Mouse (Mus musculus): ENCODE measurements around the gene Chdh.

Gene Chdh

DNA sequence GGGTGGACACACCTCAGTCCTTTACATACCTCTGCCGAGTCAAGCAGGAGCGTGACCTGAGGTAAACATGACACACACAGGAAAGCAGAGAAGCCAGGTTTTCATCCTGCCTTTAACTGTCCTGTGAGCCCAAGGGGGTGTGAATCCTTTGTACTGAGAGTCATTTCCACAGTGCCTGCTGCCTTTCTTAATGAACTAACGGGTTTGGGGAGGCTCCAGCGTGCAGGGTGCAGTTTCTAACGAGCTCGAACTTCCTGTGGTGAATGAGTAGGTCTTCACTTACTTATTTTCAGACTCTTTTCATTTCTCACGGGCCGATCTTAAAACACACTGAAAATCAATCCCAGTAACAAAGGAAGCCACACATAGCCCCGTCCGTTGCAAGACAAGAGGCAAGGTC, 5.7 kb downstream of the Chdh start:
- DNase-seq (ENCODE audit: low spot score), result no peak

DNA sequence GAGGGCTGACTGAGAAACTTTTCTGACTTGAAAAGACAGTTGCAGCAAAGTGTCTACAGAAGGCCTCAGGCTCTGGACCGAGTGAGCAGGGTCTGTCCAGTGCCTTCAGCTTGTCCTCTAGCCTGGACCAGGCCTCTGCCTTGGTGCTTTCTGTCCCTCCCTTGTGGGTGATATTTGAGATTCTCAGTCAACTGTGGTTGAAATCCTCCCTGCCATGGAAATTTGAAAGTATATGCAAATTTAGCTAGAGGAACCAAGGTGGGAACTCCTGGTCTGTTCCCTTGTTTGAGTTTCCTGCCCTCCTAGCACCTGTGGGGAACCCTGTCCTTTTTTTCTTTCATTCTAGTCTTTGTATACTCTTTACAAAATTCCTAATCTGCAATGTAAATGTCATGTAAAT, 6.2 kb downstream of the Chdh start:
- DNase-seq (ENCODE audit: low spot score), result no peak

DNA sequence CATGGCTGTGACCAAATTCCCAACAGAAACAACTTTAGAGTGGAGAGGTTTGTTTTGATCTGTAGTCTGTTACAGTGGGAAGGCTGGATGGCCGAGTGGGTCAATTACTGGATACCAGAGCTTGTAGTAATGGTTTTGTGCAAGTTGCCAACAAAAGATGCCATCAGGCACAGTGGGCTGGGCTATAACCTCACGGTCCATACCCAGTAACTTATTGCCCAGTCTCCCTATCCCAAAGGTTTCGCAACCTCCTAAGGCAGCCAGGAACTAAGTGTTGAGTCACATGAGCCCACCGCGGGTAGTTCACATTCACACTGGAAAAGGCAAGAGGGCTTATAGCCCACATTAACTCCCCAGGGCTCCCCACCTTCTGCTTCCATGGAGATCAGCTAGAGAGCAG, 7.8 kb downstream of the Chdh start:
- DNase-seq (ENCODE audit: low spot score), result no peak

DNA sequence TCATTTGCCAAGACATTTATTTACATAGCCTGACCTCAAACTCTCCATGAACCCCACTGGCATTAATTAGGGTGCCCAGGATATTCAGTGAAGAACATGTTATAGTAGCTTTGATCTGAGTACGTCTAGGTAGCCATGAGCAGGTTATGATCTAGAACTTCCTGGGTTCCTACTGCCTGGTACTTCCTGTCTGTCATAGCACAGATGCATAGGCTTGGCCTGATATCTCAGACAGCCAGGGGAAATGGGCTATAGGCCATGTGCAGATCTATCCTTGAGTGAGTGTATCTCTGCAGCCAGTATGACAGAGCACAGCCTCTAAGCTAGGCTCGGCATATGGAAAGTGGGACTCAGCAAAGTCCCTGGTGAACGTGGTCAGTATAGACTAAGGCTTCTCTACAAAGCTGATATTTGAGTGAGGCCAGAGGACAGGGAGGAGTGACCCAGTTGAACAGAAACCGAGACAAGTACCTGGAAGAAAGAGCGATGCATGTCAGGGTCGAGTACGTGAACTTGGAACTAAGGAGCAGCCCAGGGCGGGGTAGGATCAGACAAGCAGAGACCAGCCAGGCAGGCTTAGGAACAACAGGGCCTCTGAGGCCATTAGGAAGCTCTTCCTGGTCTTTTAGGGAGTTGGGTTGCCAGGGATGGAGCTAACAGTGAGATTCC, 9.1 kb downstream of the Chdh start:
- DNase-seq (ENCODE audit: low spot score), result no peak

DNA sequence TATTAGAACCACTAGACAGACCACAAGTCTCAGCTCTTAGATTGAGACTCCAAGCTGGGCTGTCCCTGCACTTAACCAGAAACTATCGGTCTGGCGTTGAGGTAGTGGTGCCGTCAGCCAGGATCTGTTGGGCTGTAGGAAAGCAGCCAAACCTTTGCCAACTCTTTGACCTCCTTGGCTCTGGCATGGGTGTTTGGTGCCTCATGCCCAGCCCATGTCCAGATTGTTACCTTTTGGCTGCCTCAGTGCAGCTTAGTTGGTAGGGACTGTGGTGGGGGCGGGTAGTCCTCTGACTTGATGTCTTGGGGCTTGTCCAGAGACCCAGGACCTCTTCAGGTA, 9.6 kb downstream of the Chdh start:
- no peak for DNase-seq (ENCODE audit: low spot score)

DNA sequence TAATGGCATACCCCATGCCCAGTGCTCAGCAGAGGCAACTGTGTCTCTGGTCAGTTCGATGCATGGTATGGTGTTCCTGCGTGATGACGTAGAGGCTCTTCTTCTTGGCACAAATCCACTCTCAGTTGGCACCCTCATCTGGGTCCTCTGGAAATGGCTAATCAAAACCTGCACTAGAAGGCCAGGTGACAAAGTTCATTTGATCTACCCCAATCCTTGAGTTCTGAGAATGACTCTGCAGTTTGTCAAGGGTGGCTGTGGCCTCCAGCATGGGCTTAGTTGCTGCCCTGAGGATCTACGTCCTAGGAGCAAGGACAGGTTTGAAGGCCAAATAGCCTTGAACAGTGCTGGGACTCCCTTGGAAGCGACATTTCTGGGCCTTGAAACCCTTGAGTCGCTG, 10.0 kb downstream of the Chdh start:
- DNase-seq (ENCODE audit: low spot score), result no peak

DNA sequence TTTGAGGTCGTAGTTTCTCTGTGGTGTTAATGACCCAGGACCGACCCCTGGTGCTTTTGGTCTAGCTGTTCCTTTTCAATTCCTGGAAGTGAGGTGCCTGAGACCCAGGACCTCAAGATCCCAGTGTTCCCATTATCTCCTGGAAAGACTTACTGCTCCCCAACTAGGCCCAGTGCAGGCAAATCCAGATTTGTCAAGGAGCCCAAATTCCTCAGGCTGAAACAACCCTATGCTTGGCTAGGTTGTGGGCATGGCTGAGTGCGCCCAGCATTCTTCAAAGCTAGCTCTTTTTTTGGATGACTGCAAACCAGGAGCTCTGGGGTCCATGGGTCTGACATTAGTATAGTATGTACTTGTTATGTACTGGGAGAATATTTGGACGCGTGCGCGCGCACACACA, 10.6 kb downstream of the Chdh start:
- no peak for DNase-seq (ENCODE audit: low spot score)

DNA sequence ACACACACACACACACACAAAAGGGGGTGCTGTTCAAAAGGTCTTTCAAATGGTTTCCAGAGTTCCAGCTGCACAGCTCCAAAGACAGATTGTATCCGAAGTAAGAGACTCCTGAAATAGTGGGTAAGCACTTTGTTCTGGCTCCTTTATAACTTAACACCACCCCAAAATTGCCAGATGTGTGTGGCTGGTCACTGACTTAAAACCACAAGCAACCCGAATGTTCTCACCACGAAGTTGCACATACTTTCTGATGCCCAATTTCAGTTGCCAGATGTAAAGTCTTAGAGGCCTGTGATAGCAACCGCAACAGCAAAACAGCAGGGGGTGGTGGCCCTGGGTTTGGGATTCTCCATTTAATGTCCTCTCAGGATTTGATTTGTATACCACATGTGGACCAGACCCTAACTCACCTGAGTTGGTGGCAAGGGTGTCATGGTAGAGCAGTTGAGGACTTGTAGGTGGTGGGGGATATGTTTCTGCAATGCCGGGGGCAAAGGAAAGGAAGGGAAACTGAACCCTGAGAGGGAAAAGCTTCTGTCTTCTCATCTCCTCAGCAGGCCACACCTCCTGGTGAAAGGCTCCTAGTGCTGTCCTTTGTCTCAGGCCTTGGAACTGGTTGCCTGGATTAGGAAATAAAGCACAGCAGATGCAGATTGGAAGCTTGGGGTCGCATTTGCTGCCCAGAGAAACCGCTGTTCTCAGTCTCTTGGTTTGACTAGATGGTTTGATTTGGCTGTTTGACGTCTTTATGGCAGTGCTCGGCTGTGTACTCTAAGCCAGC, 11.2 kb downstream of the Chdh start:
- no peak for DNase-seq (ENCODE audit: low spot score)

DNA sequence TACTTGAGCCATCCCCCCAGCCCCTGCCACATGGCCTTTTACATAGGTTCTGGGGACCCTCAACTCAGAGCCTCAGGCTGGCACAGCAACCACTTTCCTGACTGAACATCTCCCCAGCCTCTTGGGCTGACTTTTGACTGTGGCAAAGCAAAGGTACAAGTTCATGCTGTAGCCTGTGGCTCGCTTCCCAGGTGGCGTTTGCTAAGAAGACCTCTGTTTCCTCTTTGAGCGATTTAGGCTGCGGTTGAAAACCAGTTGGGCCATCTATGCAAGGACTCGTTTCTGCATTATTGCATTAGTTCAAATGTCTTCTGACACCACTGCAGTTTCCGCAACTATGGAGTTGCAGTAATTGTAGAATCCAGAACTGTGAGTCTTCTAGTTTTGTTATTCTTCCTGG, 13.6 kb downstream of the Chdh start:
- DNase-seq (ENCODE audit: low spot score), result no peak

DNA sequence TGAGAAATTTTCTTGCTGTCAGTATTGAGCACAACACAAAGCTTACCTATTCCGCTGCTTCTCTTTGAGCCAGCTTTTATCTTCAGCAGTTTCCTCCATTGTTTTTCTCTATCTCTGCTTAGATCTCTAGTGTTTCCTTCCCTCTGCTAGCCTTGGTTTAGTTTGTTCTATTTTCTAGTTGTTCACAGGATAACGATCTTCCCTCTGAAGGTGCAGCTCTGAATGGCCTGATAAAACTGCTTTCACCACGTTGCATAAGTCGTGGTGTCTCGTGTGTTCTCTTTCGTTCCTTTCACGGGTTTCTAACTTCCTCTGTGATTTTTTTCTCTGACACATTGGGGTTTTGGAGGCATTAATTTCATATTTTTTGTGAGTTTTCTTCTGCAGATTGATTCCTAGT, 15.6 kb downstream of the Chdh start:
- no peak for DNase-seq (ENCODE audit: low spot score)

DNA sequence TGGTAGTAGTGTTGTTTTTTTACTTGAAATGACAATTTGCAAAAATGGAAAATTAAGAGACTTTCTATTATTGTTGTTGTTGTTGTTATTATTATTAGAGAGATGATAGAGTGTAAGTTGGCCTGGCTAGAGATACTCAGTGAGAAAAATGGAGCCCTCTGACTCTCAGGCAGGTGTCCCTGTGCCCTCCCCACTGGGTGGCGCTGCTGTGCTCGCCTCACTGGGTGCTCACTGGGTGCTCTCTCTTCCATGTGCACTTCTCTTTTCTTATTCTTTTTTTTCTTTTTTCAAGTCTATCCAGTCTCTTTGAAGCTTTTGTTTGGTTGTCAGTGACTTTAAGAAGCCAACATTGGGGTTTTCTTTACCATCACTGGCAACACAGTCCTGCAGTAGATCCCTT, 18.6 kb downstream of the Chdh start:
- no peak for DNase-seq (ENCODE audit: low spot score)

DNA sequence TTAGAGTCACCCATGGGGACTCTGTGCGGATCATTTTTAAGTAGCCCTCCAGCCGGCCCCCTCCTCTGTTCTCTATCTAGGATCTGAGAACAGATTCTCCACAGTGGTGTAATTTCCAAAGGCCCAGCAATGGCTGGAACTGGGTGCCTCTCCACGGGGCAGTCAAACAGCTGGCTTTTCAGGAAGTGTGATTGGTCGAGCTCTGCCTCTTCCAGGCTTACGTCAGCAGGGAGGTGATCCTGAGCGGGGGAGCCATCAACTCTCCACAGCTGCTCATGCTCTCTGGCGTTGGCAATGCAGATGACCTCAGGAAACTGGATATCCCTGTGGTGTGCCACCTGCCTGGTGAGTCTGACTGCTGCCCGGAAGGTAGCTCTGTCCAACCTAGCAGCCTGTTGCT, 24.6 kb downstream of the Chdh start:
- no peak for DNase-seq (ENCODE audit: low spot score)

DNA sequence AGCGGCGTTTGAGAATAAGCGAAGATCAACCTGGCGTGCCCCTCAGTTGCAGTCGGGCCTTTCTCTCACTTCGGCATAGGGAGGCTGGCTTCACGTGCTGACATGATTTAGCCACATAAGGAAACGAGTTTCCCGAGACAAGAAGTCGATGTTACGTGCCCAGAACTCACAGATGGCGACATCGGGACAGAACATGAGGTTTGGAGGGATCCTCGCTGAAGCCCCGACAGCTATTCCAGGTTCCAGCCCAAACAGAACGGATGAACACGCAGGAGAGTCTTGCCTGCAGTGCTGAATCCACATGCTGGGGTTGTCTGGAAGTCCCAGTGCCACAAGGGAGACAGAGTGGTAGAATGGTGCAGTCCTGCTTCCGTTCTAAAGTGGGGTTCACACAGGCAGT, 29.6 kb downstream of the Chdh start:
- DNase-seq (ENCODE audit: low spot score), result no peak

DNA sequence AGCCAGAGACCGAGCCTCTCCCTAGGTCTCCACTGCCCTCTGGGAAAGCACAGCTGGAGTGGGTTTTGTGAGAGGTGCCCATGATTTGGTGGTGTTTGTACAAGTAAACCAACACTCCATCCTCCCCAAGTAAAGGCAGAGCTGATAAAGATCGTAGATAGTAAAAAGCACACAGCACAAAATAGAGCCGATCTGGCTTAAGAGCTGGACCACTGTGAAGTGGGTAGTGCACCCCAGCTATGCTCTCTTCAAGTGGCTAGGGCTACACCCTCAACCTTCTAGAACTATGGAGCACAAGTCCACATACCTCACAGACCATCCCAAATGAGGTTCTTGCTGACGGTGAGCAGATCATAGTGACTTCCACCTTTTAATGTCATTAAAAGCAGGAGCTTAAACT, 30.6 kb downstream of the Chdh start:
- DNase-seq (ENCODE audit: low spot score), result no peak

DNA sequence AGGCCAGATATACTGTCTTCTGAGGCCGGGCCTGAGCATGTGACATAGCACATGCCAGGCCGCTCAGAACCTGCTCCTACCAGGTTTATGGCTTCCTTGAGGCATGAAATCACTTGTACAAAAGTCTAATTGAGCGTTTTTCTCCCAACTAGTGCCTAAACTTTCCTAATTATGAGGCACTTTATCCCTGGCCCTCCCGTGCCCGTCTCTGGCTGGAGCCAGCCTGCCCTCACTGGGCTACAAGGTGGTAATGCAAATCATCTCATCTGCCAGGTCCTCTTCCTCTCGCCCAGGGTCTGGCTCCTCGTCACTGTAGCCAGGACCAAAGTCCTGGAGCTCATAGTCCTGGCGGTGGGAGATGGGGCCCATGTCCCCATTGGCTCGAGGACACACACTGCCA, 33.0 kb downstream of the Chdh start:
- no peak for DNase-seq (ENCODE audit: low spot score)

DNA sequence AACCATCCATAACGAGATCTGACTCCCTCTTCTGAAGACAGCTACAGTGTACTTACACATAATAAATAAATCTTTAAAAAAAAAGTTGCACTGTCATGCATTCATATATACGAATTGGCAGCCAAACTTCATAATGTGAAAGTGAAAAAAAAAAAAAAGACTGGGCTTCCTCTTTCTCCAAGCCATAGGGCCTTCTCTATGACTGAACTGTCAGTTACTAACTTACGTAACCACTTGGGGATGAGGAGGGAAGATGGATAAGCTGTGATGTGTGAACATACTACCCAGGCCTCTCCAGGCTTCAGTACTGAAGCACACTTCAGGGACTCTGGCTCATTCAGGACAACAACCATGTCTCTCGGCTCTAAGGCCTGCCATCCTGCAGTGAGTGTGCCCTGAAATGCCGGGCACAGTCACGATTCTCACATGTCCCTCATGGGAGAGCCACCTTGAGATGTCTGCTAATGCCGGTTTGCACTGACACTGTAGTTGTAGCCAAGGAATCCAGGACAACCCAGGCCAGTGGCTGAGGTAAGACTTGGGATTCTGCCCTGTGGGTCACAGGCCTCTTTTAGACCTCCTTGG, 34.6 kb downstream of the Chdh start:
- DNase-seq (ENCODE audit: low spot score), result no peak

DNA sequence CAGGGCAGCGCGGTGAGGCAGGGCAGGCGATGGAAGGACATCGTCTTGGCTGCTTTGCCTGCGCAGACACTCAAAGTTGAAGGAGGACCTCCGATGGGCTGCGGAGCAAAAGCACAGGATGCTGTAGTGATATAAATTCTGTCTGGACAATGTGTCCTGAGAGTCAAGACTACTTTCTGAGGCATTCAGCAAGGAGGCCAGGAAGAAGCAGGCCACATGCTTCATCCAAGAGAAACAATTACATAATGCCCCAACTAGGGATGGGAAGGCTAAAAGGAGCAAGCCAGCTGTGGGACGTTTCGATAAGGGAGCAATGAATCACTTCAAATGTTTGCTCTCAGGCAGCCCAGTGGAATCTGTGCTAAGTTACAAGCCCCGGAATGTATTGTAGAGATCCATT, 36.4 kb downstream of the Chdh start:
- no peak for DNase-seq (ENCODE audit: low spot score)

DNA sequence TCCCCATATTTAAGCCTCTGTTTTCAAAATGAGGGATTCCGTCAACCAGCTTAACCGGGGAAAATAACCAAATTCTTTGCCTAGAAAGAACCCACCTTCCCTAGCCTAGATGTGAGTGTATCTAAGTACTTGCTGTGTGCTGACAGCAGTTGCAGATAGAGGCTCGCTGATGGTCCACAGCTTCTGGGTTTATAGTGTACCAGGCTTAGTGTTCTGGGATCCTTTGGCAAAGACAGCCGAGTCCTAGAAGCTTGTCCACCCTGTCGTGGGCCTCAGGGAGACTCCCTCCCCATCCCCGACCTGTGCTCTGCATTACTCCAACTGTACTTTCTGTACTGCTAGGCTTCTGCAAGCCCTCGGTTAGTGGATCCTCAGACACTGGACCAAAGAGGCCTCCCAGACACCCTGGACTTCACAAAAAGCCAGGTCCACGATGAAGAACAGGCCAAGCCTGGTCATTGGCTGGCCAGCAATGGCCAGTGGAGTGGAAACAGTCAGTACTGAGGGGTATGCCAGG, 36.9 kb downstream of the Chdh start:
- DNase-seq (ENCODE audit: low spot score), result no peak

DNA sequence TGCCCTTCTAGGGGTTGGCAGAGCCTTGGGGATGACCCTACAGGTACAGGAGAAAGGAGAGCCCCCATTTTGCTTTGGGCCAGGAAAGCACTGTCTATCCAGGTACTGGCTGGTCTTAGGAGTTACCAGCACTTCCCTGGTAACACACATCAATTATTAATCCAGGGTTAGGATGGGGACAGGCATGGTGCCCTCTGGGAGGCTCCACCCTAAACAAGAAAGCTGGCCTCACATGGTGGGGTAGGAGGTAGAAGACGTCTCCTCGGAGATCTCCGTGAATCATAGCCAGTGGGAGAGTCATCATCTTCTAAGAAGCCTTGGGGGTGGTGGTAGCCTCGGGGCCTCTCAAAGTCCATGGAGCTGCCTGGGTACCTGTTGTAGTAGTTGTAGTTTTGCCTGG, 38.2 kb downstream of the Chdh start:
- DNase-seq (ENCODE audit: low spot score), result no peak

DNA sequence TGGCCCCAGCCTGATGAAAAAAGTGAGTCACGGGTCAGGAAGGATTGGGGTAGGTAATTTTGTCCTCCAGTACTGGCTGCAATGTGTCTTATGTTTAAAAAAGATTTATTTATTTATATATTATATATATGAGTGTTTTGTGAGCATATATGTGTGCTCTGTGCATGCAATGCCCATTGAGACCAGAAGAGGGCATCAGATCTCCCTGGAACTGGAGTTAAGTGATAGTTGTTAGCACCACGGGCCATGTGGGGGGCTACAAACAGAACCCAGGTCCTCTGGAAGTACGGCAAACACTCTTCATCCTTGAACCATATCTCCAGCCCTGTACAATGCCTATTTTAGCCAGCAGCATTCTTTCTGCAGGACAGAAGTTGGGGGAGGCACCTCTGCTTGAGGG, 39.2 kb downstream of the Chdh start:
- DNase-seq (ENCODE audit: low spot score), result no peak

DNA sequence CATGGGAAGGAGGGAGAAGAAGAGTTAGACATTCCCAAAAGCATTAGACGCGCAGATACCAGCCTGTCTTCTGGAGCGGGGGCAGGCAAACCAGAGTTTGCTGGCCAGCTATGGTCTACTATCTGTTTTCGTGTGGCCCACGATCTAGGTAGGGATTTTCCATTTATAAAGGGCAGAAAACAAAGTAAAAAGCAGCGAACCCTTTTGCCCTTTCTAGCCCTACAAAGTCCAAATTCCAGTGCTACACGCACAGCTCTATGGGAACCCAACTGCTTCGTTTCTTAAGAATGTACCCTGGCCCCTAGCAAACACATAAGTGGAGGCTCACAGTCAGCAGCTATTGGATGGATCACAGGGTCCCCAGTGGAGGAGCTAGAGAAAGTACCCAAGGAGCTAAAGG, 41.5 kb downstream of the Chdh start:
- no peak for DNase-seq (ENCODE audit: low spot score)

DNA sequence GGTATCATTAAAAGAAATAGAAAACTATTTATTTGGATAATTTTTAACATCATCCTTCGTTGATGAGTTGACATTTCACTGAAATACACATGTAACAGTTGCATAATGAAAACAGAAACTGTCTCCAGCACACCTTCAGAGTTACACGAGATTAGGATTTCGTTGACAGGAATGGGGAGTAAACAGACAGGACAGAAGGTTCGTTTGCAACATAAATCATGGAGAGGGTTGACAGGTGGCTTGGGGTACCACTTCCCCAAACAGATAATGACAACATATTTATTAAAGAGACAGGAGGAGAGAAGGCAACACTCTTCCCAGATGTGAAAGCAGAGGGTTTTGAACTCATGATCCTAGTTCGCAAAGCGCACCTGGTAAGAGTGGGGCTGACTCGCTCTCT, 46.1 kb downstream of the Chdh start:
- no peak for DNase-seq (ENCODE audit: low spot score)

DNA sequence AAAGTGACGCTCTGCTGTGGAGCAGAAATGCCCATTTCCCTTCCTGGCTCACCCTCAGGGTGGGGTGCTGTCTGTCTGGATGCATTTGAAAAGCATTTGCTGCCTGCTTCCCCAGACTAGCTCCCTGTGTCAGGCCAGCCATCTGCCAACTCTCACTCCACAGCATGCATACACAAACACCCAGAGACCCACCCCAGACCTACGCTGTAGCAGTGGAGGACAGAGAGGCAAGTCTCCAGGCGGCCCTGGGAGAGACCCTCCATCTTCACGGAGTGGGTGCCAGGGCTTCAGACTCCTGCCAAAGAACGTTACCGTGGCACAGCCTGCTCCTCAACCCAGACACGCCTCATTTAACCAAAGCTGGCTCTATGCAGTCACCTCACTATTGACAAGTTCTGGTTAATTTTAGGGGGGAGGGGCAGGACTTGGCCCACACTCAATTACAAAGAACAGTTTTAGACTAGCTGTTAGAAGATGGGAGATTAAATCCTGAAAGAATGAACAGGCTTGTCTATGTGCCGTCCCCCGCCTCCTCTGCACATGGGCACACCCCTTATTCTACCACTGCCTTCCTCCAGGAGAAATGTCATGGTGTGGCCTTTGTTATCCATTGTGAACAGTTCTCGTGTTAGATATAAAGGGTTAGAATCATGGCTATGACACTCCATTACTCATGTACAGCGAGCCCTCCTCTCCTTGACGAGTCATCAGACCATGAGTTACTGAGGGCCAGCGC, 47.4 kb downstream of the Chdh start:
- no peak for DNase-seq (ENCODE audit: low spot score)
